Mouse (Mus musculus): ENCODE measurements around the gene E130308A19Rik.

E130308A19Rik gene

DNA sequence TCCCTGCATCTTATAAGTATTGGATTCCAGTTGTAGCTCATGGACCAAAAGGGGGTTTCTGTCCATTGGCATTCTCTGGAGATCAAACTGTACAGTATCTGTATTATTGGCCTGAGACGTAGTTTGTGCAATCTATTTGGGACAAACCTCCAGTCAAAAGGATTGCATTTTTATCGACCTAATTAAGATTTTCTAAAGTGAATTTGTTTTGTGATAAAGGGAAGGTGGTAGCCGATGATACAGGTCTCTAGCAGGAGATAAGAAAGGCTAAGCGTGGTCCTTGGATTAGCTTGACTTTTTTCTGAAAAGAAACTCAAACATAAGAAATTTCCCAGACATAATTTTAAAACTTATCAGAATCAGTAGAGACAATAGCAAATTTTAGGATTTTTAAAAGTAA, 99.6 kb downstream of the E130308A19Rik start:
- DNase-seq (ENCODE audit: inconsistent age in 2 of 2, low spot score in 1 of 2): no peak

DNA sequence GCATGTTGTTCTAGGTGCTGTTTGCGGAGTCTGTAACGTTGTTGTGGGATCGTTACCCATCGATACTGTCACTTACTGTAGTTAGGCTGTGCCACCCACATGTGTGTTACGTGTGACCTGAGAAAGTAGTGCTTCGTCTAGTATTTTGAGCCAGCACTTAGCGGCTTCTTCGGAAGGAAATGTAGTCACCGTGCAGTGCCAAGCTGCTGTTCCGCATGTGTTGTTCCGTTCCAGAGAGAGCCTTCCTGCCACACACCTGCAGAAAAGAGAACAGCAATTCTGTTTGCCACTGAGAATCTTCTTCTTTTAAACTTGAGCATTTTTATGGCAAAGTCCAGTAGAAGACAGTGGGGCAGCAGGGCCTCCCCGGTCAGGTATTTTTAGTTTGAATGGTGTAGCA, 100.5 kb downstream of the E130308A19Rik start:
- DNase-seq (ENCODE audit: inconsistent age in 2 of 2, low spot score in 1 of 2): no peak

DNA sequence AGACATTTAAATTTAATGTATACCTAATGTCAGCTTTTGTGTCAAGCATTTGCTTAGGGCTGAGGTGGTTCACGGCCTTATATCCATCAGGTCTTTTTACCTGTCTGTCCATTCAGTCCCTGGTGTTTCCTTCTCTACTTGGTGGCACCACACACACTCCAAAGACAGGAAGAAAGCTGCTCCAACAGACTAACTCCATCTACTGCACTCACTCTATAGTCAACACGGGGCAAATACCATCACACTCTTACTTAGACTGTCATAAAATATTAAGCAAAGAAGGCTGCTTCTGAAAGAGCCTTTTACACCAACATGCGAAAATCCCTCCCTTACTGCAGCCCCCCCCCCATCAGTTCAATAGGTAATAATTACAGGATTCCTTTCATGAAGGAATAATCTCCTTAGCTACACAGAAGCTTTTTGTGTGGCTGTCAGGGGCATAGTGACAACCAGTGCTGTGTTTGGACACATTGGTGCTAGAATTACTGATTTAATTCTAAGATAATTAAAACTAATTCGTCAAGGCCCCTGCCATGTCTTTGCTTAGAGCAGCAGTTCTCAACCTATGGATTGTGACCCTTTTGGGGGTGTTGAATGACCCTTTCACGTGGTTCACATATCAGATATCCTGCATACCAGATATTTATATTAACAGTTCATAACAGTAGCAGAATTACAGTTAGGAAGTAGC, 101.3 kb downstream of the E130308A19Rik start:
- no peak for DNase-seq (ENCODE audit: inconsistent age in 2 of 2, low spot score in 1 of 2)

DNA sequence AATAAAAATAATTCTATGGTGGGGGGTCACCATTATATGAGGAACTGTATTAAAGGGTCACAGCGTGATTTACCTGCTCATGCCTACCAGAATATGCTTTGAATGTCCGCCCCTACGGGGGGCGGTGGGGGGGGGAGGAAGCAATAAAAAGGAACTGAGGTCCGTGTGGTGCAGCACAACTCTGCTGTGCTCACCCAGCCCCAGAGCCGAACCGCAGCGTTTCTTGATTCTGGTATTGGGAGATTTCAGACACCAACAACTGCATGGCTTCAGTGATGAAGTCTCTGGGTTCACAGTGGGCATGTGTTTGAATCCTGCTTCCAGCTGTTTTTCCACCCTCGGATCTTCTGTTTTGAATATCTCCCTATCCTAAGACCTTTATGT, 101.9 kb downstream of the E130308A19Rik start:
- no peak for DNase-seq (ENCODE audit: inconsistent age in 2 of 2, low spot score in 1 of 2)

DNA sequence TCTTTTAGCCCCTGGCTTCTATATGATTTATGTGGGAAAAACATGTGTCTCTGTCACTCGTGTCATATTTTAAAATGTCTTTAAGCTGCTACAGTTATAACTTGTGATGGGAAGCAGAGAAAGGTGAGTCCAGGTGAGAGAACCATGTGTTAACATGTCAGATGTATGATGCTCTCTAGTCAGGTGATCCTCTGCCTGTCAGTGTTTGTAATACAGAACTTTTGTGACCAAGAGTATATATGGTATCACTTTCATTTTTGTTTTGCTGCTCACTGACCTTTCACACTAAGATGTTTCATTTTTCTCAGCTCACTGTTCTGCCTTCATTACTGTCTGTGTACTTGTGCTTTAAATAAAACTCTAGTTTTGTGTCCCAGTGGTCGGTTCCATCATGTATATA, 102.8 kb downstream of the E130308A19Rik start:
- no peak for DNase-seq (ENCODE audit: inconsistent age in 2 of 2, low spot score in 1 of 2)

DNA sequence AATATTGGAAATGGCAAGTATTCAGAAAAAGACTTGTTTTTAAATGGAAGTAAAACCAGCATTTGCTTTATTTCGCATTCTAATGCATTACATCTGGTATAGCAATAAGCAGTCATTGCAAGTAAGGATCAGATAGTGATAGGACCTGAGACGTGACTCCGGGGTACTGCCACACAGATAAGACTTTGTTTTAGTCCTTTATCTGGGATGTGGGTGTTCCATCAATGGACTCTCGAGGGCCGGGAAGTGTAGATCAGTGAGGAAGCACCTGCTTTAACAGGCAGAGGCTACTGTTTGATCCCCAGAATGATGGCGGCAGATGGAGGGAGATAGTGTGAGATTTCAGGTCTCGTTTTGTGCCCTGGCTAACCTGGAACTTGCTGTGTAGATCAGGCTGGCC, 105.5 kb downstream of the E130308A19Rik start:
- DNase-seq (ENCODE audit: inconsistent age in 2 of 2, low spot score in 1 of 2): no peak

DNA sequence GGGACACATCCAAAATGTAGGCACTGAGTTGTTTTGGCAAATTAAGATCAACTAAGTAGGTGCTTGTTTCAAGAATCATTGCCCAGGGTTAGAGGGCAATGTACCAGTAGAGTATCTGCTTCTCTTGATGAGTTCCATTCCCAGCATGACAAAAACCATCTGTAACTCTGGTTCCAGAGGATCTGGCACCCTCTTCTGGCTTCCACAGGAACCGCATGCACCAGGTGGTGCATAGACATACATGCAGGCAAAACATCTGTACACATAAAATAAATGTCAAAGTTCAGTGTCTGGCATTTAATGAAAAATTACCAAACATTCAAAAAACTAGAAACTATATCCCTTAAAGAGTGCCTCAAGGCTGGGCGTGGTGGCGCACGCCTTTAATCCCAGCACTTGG, 113.3 kb downstream of the E130308A19Rik start:
- peak in 1 of 2 experiments; percentile 21 for DNase-seq (ENCODE audit: inconsistent age in 2 of 2, low spot score in 1 of 2)

DNA sequence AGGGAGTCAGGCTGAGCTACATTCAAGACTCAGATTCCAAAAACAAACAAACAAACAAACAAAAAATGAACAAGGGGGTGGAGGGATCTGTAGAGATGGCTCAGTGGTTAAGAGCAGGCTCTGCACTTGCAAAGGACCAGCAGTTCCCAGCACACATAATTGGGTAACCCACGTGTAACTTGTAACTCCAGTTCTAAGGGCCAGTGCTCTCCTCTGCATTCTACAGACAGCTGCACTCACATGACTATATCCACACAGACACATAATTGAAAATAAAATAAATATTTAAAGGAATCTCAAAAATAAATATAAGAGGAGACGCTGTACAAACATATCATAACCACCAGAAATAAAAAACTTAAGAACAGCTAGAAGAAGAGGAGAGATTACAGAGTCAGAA, 113.9 kb downstream of the E130308A19Rik start:
- no peak for DNase-seq (ENCODE audit: inconsistent age in 2 of 2, low spot score in 1 of 2)

DNA sequence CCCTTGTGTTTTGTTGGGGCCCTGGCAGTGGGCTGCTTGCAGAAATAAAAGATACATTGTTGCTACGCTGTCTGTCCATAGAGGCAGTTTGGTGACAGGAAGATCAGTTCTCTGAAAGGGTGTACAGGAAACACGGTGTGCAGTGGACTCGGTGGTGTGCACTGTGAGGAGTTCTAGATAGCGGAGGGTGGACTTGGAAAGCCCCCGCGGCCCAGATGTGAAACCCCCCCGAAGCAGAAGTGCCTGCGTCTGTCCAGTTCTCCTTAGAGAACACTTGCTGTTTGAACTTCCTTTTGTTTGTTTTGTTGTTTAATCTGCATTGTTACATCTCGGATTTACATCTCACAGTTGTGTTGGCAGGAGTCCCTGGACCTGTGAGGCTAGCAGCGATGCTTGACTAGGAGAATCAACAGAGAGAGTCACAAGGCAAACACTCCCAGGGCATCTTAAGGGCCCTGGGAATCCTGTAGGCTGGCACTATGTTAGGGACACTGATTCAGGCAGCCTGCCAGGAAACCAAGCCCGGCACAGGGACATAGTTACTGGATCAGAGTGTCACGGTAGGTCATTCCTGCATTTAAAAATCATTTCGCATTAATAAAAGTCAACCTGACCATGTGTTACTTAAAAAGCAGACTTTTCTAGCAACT, 127.6 kb downstream of the E130308A19Rik start:
- peak; percentile 45 to 66 for DNase-seq (ENCODE audit: inconsistent age in 2 of 2, low spot score in 1 of 2)

DNA sequence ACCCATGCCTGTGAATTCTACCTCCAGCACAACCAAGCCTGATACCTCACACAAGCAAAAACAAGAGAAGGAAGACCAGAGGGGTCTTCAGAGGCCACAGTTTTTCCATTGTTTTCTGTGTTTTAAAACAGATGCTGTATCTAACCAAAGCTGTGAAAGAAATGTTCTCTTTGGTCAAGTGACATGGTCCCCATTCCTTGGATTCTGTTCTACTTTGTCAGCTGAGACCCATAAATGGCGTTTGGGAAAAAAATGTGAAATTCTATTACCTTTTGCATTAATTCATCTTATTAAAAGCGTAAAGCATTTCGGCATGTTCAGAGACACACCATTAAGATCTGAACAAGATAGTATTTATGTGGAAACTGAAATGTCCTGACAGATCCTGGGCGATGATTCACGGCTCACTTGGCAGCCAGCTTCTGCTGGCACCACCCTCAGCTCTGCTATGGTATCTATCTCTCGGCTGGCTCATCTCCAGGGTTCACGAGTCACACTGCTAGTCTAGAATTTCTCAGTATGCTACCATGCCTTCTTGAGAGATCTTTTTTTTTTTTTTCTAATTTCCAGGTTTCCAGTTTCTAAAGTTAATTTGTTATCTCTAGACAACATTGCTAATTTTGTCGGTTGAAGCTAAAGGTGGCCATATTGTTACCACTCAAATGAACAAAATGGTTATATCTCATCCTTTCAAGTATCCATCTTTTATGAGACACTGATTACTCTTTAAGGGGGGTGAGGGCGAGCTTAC, 130.5 kb downstream of the E130308A19Rik start:
- peak; percentile 82 to 92 for DNase-seq (ENCODE audit: inconsistent age in 2 of 2, low spot score in 1 of 2)

DNA sequence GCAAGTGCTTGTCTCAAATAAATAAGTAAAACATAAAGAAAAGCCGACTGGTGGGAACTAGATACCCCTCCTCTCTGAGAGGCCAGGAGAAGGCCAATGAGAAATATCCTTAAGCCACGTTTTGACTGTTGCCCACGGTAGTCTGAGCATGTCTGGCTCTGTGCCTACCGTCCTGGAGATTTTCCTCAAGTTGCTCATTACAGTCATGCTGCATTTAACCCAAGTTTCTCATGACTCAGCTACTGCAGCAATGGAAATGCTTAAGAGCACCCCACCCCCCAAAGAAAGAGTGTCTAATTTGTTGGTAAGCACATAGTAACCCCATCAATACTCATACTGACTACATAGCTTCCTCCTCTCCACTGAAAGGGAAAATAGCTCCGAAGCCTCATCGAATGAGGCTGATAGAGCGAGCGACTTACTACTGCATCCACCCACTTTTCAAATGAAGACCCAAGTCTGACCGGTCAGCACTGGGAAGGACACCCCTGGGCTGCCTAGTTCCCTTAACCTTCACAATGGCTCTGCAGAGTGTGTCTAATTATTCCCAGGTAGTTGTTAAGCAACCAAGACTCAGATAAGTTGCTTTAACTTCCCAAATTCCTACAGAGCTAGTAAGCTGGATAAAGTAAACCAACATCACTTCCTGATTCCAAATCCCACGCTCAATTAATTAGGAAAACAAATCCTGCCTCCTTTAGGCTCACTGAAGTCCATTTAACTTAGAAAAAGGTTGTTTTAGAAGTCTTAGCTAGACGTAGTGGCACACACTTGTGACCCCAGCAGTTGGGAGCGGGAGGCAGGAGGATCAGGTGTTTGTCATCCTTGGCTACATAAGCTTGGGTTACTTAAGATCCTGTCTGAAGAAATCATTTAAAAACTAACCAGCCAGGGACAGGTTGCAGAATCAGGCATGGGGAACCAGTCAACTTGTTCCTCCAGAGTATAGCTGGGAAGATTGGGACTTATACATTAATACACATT, 131.7 kb downstream of the E130308A19Rik start:
- peak in 1 of 2 experiments; percentile 17 for DNase-seq (ENCODE audit: inconsistent age in 2 of 2, low spot score in 1 of 2)

DNA sequence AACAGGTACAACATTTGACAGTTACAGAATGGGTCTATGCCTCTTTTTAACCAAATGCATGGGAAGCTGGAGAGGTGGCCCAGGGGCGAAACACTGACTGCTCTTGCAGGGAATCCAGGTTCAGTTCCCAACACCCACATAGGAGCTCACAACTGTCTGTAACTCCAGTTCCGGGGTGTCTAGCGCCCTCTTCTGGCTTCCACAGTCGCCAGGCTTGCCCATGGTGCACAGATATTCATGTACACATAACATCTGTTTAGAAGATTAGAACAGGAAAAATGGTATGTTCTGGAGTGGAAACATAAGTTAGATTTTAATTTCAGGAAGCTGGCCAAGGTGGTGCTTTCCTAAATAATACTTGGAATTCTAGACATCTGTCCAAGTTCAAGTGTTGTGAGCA, 134.0 kb downstream of the E130308A19Rik start:
- peak in 1 of 2 experiments; percentile 24 for DNase-seq (ENCODE audit: inconsistent age in 2 of 2, low spot score in 1 of 2)

DNA sequence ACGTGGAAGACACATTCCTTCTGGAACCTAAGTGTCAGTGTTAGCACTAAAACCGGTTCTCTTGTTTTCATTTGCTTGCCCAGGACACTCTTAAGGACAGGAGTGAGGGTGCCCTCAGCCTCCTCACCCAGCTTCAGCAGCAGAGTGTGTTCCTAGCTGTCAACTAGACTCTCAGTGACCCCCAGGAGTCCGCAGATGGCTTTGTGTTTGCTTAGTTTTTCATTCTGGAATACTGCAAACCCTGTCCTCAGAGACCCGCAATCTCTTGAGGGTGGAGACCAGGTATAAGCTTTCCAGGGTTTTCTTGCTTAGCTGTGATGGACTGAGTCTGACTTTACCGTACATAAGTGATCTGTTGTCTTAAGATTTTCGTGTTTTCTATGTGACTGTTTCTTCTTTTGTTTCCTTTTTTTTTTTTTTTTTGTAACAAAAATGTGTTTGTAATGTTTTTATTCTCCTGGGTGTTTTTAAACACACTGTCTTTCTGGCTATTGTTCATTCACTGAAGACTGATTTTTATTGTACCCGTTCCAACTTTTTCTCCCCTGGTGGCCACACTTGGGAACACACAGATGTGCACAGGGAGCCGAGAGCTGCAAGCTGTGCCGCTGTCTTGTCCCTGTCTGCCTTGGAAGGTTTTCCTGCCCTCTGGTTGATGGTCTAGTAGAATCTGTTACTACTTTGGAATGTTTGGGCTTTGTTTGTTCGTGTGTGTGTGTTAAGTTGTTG, 134.8 kb downstream of the E130308A19Rik start:
- peak; percentile 60 to 83 for DNase-seq (ENCODE audit: inconsistent age in 2 of 2, low spot score in 1 of 2)

DNA sequence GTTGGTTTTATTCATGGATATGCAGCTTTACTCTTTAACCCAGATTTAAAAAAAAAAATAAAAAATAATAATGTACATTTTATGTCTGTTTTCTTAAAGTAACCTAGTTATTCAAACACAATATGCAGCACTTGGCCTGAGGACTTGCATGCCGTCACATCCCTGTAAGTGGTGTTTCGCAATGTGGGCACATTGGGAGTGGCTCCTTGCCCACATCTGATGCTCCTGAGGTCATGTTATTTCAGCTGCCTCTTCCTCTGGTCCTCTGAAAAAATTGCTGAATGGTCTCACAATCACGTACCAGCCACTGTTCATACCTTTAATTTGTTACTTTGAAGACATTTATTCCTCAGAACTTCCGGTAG, 135.3 kb downstream of the E130308A19Rik start:
- DNase-seq (ENCODE audit: inconsistent age in 2 of 2, low spot score in 1 of 2): peak in 1 of 2 experiments; percentile 65

DNA sequence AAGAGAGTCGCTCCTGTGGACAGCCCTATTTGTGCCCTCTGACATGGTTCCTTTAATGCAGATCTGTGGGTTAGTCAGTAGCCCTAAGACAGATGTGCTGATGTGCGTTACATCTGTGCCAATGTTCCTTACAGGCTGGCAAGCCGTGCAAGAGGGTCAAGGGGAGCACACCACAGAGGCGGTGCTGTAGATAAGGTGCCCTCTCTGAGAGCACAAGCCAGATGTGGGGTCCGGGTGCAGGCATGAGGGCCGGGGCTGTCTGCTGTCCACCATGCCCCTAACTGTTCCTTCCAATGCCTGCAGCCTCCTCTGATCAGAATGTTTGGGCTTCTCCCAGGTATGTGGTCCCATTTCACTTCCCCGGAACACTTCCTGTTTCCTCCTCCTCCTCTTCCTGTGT, 138.9 kb downstream of the E130308A19Rik start:
- peak in 1 of 2 experiments; percentile 31 for DNase-seq (ENCODE audit: inconsistent age in 2 of 2, low spot score in 1 of 2)

DNA sequence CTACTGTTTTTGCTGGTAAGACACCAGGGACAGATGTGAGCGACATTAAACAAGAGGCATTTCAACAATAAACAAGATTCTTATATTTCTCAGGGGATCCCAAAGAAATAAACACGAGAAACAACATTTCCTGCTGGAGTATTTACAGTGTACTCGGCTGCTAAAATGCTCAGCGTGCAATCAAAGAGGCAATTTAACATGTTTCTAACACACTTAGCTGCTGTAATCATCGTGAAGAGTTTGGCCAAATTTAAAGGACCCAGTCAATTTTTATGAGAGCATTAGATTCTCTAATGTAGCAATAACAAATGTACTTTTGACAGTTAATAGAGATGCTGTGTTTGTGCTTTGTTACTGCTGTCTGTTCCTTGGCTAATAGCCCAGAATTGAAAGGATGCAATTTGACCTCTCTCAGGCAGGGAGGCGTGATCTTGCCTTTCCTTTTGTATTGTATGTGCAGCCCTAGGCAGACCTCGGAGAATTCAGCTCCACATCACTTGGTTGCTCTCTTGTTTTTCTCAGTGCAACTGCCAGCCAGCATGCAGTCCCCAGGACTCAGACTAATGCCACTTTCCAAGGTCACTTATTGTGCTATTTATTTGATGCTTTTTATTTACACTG, 139.5 kb downstream of the E130308A19Rik start:
- DNase-seq (ENCODE audit: inconsistent age in 2 of 2, low spot score in 1 of 2): peak in 1 of 2 experiments; percentile 68

DNA sequence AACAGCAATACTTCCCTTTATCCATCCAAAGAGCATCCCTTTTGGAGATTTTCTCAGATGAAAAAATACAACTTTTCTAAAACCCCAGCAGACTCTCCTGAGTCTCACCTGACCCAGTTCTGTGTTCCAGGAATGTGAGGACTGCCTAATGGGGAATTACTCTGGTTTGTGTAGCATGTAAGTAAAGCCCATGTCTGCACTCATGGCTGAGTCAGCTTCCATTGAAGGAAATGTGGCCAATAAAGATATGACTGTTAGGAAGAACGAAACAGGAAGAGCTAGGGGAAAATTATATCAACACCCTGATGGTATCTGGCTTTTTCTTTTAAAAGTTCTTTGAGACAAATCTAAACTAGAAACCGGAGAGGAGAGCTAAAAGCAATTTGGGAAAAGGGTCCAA, 141.7 kb downstream of the E130308A19Rik start:
- DNase-seq (ENCODE audit: inconsistent age in 2 of 2, low spot score in 1 of 2): peak in 1 of 2 experiments; percentile 16

DNA sequence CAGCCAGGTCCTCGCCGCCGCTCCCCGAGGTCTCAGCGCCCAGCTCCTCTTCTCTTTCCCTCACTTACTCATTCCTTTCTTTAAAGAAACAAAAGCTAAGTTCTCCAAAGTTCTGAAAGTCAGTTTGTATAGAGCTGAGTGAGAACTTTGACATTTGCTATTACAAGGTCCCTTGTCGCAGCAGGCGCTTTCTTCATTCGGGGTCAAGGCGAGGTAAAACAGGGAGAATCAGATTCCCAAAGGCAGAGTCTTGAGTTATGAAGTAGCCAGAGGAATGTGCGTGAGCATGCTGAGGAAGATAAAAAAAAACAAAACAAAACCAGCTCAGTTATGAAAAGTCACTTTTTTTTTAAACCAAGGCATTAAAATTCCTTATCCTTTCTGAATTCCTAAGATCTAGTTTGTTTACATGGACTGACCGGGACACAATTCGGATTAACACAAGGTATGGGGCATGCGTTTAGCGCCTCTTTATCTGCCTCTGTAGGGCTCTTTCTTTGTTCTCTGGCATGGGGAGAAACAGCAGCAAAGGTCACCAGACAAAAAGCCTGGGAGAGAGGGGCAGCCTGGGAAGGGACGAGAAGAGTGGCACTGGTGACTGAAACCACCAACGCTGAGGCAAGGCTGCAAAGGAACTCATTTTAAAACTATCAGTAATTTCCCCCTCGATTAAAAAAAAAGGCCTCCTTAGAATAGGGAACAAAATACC, 146.3 kb downstream of the E130308A19Rik start:
- peak; percentile 59 to 83 for DNase-seq (ENCODE audit: inconsistent age in 2 of 2, low spot score in 1 of 2)

DNA sequence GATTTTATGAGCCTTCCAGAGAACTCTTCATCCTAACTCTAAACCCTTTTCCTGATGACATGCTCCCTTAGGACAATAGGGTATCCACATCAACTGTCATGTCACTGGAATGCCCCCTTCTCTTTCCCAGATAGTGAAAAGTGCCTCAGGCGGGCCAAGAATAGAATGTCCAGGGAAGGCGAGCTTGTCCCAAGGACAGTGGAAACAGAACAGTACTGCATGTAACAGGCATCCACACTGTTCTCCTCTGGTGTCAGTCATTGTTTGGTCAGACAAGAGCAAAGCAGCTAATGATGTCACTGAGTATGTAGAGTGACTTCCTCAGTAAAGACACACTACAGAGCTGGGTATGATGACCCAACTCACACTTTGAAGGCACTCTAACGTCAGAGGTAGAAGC, 151.8 kb downstream of the E130308A19Rik start:
- peak; percentile 60 to 65 for DNase-seq (ENCODE audit: inconsistent age in 2 of 2, low spot score in 1 of 2)

Measured in adrenal gland, adult (tissue).